Mouse (Mus musculus): Measurements from ENCODE around the gene Fbxl16. TPM values are rescaled to one million over a fixed set of nuclear protein-coding genes. Genes with fewer than 3 reads are reported as not detected.
"Not testable (repeated sequence)": the region's sequence is repeated elsewhere in the genome, so short reads cannot be mapped to it uniquely, and the experiment has no call there.

The Fbxl16 gene
- polyA plus RNA-seq, 1 experiment = 0.15 TPM

DNA sequence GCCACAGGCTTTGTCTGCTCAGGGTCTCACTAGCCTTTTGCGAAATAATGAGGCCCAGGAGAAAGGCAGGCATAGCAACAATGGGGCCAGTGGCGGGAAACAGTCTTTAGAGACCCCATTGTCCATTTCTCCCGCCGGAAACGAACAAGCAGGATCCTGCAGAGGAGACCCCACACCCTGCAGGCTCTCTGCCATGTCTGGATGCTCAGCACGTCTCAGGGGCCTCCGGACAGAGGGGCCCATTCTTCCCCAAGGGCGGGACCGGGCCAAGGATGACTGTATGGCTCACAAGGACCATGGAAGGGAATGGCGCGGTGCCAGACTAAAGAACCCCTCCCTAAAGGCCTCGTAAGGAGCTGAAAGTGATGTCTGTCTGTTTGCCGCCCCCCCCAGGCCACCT, 14.7 kb upstream of the Fbxl16 start:
- Histone ChIP-seq H3K27me3 (replicated peaks) (peaks cover 21% of the 10 kb centered on the region), H3K4me3 (replicated peaks) (no peak overlapping the region), H3K4me1 (peaks cover 71% of the 10 kb centered on the region), H3K9me3 (no peaks in the 10 kb centered on the region), H3K36me3 (replicated peaks; ENCODE audit: low read length) (peaks cover 26% of the 10 kb centered on the region)
- TF ChIP-seq FLI1 (IDR thresholded peaks at IDR 0.05; ENCODE audit: low read length) (no peak), GATA1 (IDR thresholded peaks at IDR 0.05; ENCODE audit: borderline replicate concordance, low read length) (no peak)

DNA sequence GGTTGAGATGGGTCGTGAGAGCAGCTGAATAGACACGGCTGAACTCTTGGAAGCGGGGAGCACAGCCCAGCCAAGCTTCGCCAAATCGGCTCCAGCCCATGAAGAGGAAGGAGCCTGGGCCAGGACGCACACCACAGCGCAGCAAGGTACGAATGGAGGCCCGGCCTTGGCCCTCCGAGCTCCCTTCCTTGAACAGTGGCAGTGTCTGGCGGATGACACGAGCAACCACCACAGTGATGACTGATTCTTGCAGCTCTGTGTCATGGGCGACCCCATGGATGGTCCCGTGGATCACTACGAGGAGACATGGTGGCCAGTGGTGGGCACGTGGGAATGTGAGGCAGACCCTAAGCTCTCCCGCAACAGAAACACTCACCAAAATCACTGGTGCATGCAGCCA, 13.9 kb upstream of the Fbxl16 start:
- peaks cover 19% of the 10 kb centered on the region for H3K36me3 ChIP-seq (replicated peaks; ENCODE audit: low read length)
- no peak for TF ChIP-seq GATA1 (IDR thresholded peaks at IDR 0.05; ENCODE audit: borderline replicate concordance, low read length)
- no peak for TF ChIP-seq FLI1 (IDR thresholded peaks at IDR 0.05; ENCODE audit: low read length)
- H3K4me1 ChIP-seq = peaks cover 71% of the 10 kb centered on the region
- peak overlapping the region; percentile 13 for H3K4me3 ChIP-seq (replicated peaks)
- no peaks in the 10 kb centered on the region for H3K9me3 ChIP-seq
- peaks cover 21% of the 10 kb centered on the region for H3K27me3 ChIP-seq (replicated peaks)

DNA sequence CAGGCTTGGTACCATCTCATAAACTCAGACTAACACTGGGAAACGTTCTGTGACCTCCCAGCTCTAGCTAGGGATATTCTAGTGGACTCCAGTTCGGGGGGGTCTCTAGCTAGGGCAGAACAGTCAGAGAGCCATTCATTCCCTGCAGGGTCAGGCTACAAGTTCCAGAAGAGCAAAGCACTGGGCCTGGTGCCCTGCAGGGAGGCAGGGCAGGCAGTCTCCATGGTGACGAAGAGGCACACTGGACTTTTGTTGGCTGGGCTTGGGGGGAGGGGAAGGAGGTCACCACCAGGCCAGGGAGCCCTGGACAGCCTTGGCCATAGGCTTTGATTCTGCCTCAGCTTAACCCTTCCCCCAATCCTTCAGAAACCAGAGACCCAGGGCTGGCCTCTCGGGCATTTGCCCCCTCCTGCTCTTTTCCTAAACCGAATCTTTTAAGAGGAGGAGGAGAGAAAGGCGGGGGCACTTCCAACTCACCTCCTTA, 13.2 kb upstream of the Fbxl16 start, which contains the start of gene AC134908.4:
Gene AC134908.4 (minus strand): TSS at position 51 of the 484 bp plus-strand sequence.
- TF ChIP-seq FLI1 (IDR thresholded peaks at IDR 0.05; ENCODE audit: low read length) (no peak), GATA1 (IDR thresholded peaks at IDR 0.05; ENCODE audit: borderline replicate concordance, low read length) (no peak)
- H3K36me3 ChIP-seq (replicated peaks; ENCODE audit: low read length) = peaks cover 15% of the 10 kb centered on the region
- H3K27me3 ChIP-seq (replicated peaks) = peaks cover 21% of the 10 kb centered on the region
- peaks cover 69% of the 10 kb centered on the region for H3K4me1 ChIP-seq
- peak within 1 kb of the TSS; percentile 91 for H3K4me3 ChIP-seq (replicated peaks)
- H3K9me3 ChIP-seq = no peaks in the 10 kb centered on the region

DNA sequence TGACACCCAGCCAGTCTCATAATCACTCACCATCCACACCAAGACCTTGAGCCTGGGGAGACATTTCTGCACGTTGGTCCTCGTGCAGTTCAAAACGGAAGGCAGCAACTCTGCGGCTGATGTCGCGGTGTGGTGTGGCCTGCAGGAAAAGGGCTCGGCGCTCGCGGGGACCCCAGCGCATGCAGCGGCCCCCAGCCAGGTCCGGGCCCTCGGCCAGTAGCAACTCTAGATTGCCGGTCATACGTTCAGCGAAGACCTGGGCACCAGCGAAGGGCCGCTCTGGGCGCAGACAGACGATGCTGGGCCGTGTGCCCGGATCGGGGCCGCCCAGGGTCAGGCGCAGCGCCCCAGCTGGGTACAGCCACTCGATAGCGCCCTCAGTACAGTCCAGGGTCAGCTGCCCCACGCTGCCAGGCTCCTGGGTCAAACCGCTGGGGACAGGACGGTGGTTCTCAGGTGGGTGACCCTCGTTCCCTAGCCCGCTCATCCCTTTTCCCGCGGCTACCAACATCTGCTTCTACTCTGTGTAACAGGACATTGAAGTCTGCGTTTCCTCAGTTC, 12.6 kb upstream of the Fbxl16 start:
- TF ChIP-seq FLI1 (IDR thresholded peaks at IDR 0.05; ENCODE audit: low read length) = no peak
- no peak for TF ChIP-seq GATA1 (IDR thresholded peaks at IDR 0.05; ENCODE audit: borderline replicate concordance, low read length)
- H3K9me3 ChIP-seq = no peaks in the 10 kb centered on the region
- peaks cover 18% of the 10 kb centered on the region for H3K27me3 ChIP-seq (replicated peaks)
- peaks cover 12% of the 10 kb centered on the region for H3K36me3 ChIP-seq (replicated peaks; ENCODE audit: low read length)
- H3K4me3 ChIP-seq (replicated peaks) = peak overlapping the region; percentile 91
- H3K4me1 ChIP-seq = peaks cover 62% of the 10 kb centered on the region

DNA sequence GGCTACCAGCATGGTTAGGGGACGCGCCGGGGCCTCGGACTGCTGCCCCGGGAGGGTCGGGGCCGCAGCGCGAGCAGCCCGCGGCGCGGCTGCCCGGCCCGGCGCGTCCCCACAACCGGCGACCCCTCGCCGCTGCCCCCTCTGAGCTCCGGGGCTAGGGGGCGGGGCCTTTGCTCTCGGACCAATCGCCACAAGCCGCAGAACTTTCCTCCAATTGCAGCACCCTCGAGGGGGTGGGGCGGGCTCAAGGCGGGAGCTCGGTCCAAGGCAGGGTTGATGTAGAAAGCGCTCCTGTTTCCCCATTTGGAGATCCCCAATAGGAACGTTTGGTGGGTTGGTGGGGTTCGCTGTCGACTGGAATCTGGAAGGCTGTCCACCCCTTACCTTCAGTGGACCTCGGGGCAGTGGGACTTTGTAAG, 11.9 kb upstream of the Fbxl16 start, which contains the start of gene Metrn:
Gene Metrn (minus strand): TSS at position 186 of the 419 bp plus-strand sequence.
- Histone ChIP-seq H3K27me3 (replicated peaks) (peaks cover 22% of the 10 kb centered on the region), H3K4me1 (peaks cover 56% of the 10 kb centered on the region), H3K36me3 (replicated peaks; ENCODE audit: low read length) (peaks cover 12% of the 10 kb centered on the region), H3K4me3 (replicated peaks) (peak within 1 kb of the TSS; percentile 91), H3K9me3 (no peaks in the 10 kb centered on the region)
- TF ChIP-seq GATA1 (IDR thresholded peaks at IDR 0.05; ENCODE audit: borderline replicate concordance, low read length) (no peak), FLI1 (IDR thresholded peaks at IDR 0.05; ENCODE audit: low read length) (no peak)

DNA sequence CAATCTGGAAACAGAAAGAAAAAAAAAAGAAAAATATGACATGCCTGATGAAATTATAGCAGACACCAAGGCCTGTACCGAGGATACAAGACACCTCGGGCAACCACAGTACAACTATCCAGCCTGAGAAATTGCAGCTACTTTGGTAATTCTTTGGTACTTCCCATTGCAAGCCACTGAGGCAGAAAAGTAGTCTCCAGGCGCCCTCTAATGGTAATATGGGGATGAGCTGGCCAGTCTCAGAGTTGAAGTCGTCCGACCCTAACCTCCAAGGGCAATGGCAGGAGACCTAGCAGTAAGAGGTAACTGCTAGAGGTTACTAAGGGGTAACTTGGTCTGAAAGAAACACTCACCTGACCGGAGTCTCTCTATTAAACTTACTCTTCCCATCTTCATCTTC, 7.9 kb upstream of the Fbxl16 start:
- H3K9me3 ChIP-seq = no peaks in the 10 kb centered on the region
- peaks cover 20% of the 10 kb centered on the region for H3K4me1 ChIP-seq
- peaks cover 40% of the 10 kb centered on the region for H3K27me3 ChIP-seq (replicated peaks)
- no peak overlapping the region for H3K4me3 ChIP-seq (replicated peaks)
- TF ChIP-seq GATA1 (IDR thresholded peaks at IDR 0.05; ENCODE audit: borderline replicate concordance, low read length) = no peak
- no peak for TF ChIP-seq FLI1 (IDR thresholded peaks at IDR 0.05; ENCODE audit: low read length)
- no peaks in the 10 kb centered on the region for H3K36me3 ChIP-seq (replicated peaks; ENCODE audit: low read length)

DNA sequence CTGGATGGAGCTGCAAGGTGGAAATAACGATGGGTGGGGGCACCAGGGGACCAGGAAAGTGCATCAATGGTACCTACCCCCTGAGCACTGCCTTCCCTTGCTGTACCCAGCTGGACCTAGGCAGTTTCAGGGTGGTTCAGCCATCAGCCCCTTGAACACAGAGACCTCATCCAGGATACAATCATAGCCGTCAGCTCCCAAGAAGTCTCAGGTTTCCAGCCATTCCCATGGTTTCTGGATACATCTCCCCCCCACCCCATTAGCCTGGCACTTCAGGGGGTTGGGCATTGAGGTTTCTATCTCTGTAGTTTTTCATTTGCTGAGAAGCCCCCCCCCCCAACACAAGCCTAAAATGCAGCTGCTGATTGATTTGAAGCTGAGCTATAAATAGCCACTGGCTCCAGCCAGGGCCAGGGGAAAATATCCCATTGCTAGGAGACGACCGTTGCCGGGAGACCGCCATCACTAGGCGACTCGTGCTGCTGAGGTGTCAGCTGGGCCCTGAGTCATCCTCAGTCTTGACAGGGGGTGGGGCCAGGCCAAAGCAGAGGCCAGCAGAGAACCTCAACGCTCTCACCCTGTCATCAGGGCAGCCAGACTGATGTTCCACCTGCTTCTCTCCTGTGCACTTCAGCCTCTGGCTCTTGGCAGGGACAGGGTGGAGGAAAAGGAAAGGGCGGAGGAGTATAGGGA, 5.9 kb upstream of the Fbxl16 start:
- Histone ChIP-seq H3K27me3 (replicated peaks) (peaks cover 50% of the 10 kb centered on the region), H3K4me1 (peaks cover 4% of the 10 kb centered on the region; the same call in 1 of the 2 replicates), H3K4me3 (replicated peaks) (no peak overlapping the region), H3K9me3 (no peaks in the 10 kb centered on the region), H3K36me3 (replicated peaks; ENCODE audit: low read length) (no peaks in the 10 kb centered on the region)
- TF ChIP-seq GATA1 (IDR thresholded peaks at IDR 0.05; ENCODE audit: borderline replicate concordance, low read length) (no peak), FLI1 (IDR thresholded peaks at IDR 0.05; ENCODE audit: low read length) (no peak)

DNA sequence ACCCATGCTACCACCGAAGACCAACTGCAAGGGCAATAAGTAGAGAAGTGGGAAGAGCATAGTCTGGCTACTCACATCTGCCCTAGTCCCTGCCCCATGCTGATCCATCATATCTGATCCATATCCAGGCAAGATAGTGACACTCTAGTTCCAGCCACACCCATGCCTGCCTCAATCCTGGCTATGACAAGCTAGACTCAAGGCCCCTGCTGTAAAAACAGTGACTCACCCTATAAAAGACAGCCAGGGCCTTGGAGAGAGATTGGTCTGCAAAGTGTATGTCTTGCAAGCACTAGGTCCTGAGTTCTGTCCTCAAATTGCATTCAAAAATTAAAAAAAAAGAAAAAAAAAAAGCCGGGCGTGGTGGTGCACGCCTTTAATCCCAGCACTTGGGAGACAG, 2.4 kb upstream of the Fbxl16 start:
- H3K36me3 ChIP-seq (replicated peaks; ENCODE audit: low read length) = no peaks in the 10 kb centered on the region
- H3K4me3 ChIP-seq (replicated peaks) = no peak overlapping the region
- peaks cover 82% of the 10 kb centered on the region for H3K27me3 ChIP-seq (replicated peaks)
- TF ChIP-seq FLI1 (IDR thresholded peaks at IDR 0.05; ENCODE audit: low read length) (no peak), GATA1 (IDR thresholded peaks at IDR 0.05; ENCODE audit: borderline replicate concordance, low read length) (no peak)
- no peaks in the 10 kb centered on the region for H3K9me3 ChIP-seq
- H3K4me1 ChIP-seq = peaks cover 22% of the 10 kb centered on the region

DNA sequence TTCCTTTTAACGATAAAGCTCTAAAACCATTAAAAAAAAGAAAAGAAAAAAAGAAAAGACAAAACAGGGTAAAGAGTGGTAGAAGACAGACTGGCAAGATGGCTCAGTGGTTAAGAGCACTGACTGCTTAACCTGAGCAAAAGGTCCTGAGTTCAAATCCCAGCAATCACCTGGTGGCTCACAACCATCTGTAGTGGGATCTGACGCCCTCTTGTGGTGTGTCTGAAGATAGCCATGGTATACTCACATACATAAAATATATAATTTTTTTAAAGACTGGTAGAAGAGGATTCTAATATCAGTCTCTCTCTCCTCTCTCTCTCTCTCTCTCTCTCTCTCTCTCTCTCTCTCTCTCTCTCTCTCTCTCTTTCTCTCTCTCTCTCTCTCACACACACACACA, 1.4 kb upstream of the Fbxl16 start:
- H3K4me1 ChIP-seq = peaks cover 22% of the 10 kb centered on the region
- not testable (repeated sequence) for H3K4me3 ChIP-seq (replicated peaks); H3K9me3 ChIP-seq; H3K36me3 ChIP-seq (replicated peaks; ENCODE audit: low read length)
- H3K27me3 ChIP-seq (replicated peaks) = peaks cover 84% of the 10 kb centered on the region

DNA sequence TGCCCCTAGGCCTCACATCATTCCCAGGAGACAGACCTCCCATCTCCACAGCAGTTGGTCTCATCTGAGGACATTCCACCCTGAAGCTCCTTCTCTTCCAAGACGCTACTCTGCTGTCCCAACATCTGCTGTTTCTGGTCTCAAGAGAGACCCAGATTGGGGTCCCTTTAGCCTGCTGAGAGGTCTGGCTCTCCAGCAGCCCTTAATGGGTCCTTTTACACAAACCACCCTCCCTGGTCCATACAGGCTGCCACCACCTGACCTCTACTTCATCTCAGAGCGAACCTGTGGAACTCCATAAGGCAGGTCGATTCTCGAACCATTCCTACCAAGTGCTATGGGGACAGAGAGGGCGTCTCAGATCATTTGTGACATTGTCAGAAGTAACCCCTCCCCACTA, 857 bp upstream of the Fbxl16 start:
- Histone ChIP-seq H3K9me3 (no peaks in the 10 kb centered on the region), H3K36me3 (replicated peaks; ENCODE audit: low read length) (no peaks in the 10 kb centered on the region), H3K4me3 (replicated peaks) (no peak overlapping the region), H3K4me1 (peaks cover 21% of the 10 kb centered on the region), H3K27me3 (replicated peaks) (peaks cover 84% of the 10 kb centered on the region)
- TF ChIP-seq FLI1 (IDR thresholded peaks at IDR 0.05; ENCODE audit: low read length) (no peak), GATA1 (IDR thresholded peaks at IDR 0.05; ENCODE audit: borderline replicate concordance, low read length) (no peak)
